Mouse (Mus musculus) cerebellum, adult 2 months (tissue): ENCODE measurements around the gene Zfp518b.

Experiments
- CTCF ChIP-seq: fragments of 200-500 bp; IDR thresholded peaks from 2 replicates; pipeline ENCODE4 v1.5.1; 2011; ENCODE audit warnings: low read depth, mild to moderate bottlenecking, control low read depth, low read length, moderate library complexity, borderline replicate concordance; ENCODE audit not compliant: insufficient read depth
- POLR2A ChIP-seq: fragments of 200-500 bp; IDR thresholded peaks from 2 replicates; pipeline ENCODE4 v1.6.1; 2011; ENCODE audit warnings: low read length, control low read depth, borderline replicate concordance; ENCODE audit not compliant: insufficient read depth

- TF ChIP-seq CTCF (no peak), POLR2A (no peak)
Measured at GRCm38 (mm10) chr5:38636301-38636749, 48.3 kb downstream of the Zfp518b start.
